Mouse (Mus musculus): ENCODE data around the gene Znrf1. TPM values are rescaled to one million over a fixed set of nuclear protein-coding genes. Genes with fewer than 3 reads are reported as not detected.

Znrf1 gene
- polyA plus RNA-seq, 1 experiment from 2014 or later, result 48.0 TPM

GRCm38 (mm10) chr8:111627923-111628322 is 92.0 kb downstream of the Znrf1 start:
- ATAC-seq, result no peak
- no peaks in the 10 kb centered on the region for H3K27me3 ChIP-seq
- 92% methylated on average over 9 of the region's 9 CpGs for WGBS
- no peak overlapping the region for H3K27ac ChIP-seq
- H3K4me1 ChIP-seq, result peaks cover 6% of the 10 kb centered on the region; the same call in 1 of the 2 replicates
- H3K36me3 ChIP-seq (ENCODE audit: poor library complexity, severe bottlenecking), result peaks cover 16% of the 10 kb centered on the region
- H3K9ac ChIP-seq, result no peak overlapping the region
- H3K4me3 ChIP-seq, result no peak overlapping the region
- no peaks in the 10 kb centered on the region for H3K9me3 ChIP-seq (replicated peaks)
- no peak overlapping the region for H3K4me2 ChIP-seq

- H3K4me1 ChIP-seq, result peaks cover 6% of the 10 kb centered on the region; the same call in 1 of the 2 replicates
- peaks cover 13% of the 10 kb centered on the region for H3K36me3 ChIP-seq (ENCODE audit: poor library complexity, severe bottlenecking)
- ATAC-seq, result no peak
- 95% methylated on average over 12 of the region's 12 CpGs for WGBS
- no peak overlapping the region for H3K4me2 ChIP-seq
- no peak overlapping the region for H3K4me3 ChIP-seq
- H3K9ac ChIP-seq, result no peak overlapping the region
- H3K9me3 ChIP-seq (replicated peaks), result no peaks in the 10 kb centered on the region
- no peaks in the 10 kb centered on the region for H3K27me3 ChIP-seq
- no peak overlapping the region for H3K27ac ChIP-seq
These were observed 92.5 kb downstream of the Znrf1 start for GRCm38 (mm10) chr8:111628401-111628800.

GRCm38 (mm10) chr8:111628894-111629501 is 93.1 kb downstream of the Znrf1 start:
- H3K27me3 ChIP-seq, result no peaks in the 10 kb centered on the region
- 90% methylated on average over 19 of the region's 19 CpGs for WGBS

GRCm38 (mm10) chr8:111630105-111630521 is 94.2 kb downstream of the Znrf1 start, which contains the start of gene Ldhd:
Gene Ldhd (minus strand): TSS chr8:111630374.
- 29% methylated on average over 13 of the region's 13 CpGs for WGBS
- H3K27me3 ChIP-seq, result no peaks in the 10 kb centered on the region
- peaks cover 6% of the 10 kb centered on the region; the same call in 1 of the 2 replicates for H3K4me1 ChIP-seq
- no peak within 1 kb of the TSS for H3K9ac ChIP-seq
- H3K4me3 ChIP-seq, result peak within 1 kb of the TSS; percentile 12; the same call in 1 of the 2 replicates
- H3K27ac ChIP-seq, result no peak within 1 kb of the TSS
- H3K4me2 ChIP-seq, result peak within 1 kb of the TSS; percentile 41
- H3K36me3 ChIP-seq (ENCODE audit: poor library complexity, severe bottlenecking), result peaks cover 13% of the 10 kb centered on the region
- no peaks in the 10 kb centered on the region for H3K9me3 ChIP-seq (replicated peaks)
- ATAC-seq, result no peak

More at GRCm38 (mm10) chr8:111628894-111629501, 93.1 kb downstream of the Znrf1 start:
- Histone ChIP-seq H3K27ac (no peak overlapping the region), H3K9ac (no peak overlapping the region), H3K9me3 (replicated peaks) (no peaks in the 10 kb centered on the region), H3K4me3 (no peak overlapping the region), H3K36me3 (ENCODE audit: poor library complexity, severe bottlenecking) (peaks cover 13% of the 10 kb centered on the region), H3K4me1 (peaks cover 6% of the 10 kb centered on the region; the same call in 1 of the 2 replicates), H3K4me2 (no peak overlapping the region)
- ATAC-seq, result no peak

GRCm38 (mm10) chr8:111631589-111631988 is 95.7 kb downstream of the Znrf1 start:
- Histone ChIP-seq H3K9ac (no peak overlapping the region), H3K27me3 (no peaks in the 10 kb centered on the region), H3K4me1 (peaks cover 6% of the 10 kb centered on the region; the same call in 1 of the 2 replicates), H3K4me3 (no peak overlapping the region), H3K4me2 (no peak overlapping the region), H3K9me3 (replicated peaks) (no peaks in the 10 kb centered on the region), H3K36me3 (ENCODE audit: poor library complexity, severe bottlenecking) (peaks cover 10% of the 10 kb centered on the region), H3K27ac (no peak overlapping the region)
- ATAC-seq, result no peak
- 90% methylated on average over 8 of the region's 8 CpGs for WGBS

GRCm38 (mm10) chr8:111632976-111633375 is 97.1 kb downstream of the Znrf1 start:
- H3K9ac ChIP-seq, result no peak overlapping the region
- no peaks in the 10 kb centered on the region for H3K9me3 ChIP-seq (replicated peaks)
- H3K4me2 ChIP-seq, result no peak overlapping the region
- peaks cover 9% of the 10 kb centered on the region; the same call in 1 of the 2 replicates for H3K36me3 ChIP-seq (ENCODE audit: poor library complexity, severe bottlenecking)
- H3K27me3 ChIP-seq, result no peaks in the 10 kb centered on the region
- WGBS, result 95% methylated on average over 3 of the region's 3 CpGs
- ATAC-seq, result no peak
- H3K27ac ChIP-seq, result no peak overlapping the region
- peaks cover 6% of the 10 kb centered on the region; the same call in 1 of the 2 replicates for H3K4me1 ChIP-seq
- no peak overlapping the region for H3K4me3 ChIP-seq

- no peak for ATAC-seq
- no peak overlapping the region for H3K27ac ChIP-seq
These were observed 102.2 kb downstream of the Znrf1 start for GRCm38 (mm10) chr8:111638086-111638485.

GRCm38 (mm10) chr8:111641064-111641463 is 105.2 kb downstream of the Znrf1 start:
- Histone ChIP-seq H3K9me3 (replicated peaks) (no peaks in the 10 kb centered on the region), H3K36me3 (ENCODE audit: poor library complexity, severe bottlenecking) (no peaks in the 10 kb centered on the region), H3K9ac (no peak overlapping the region), H3K27ac (no peak overlapping the region), H3K4me2 (no peak overlapping the region), H3K4me3 (no peak overlapping the region), H3K27me3 (no peaks in the 10 kb centered on the region), H3K4me1 (peaks cover 13% of the 10 kb centered on the region)
- WGBS, result 94% methylated on average over 2 of the region's 2 CpGs
- no peak for ATAC-seq

More at GRCm38 (mm10) chr8:111638086-111638485, 102.2 kb downstream of the Znrf1 start:
- peaks cover 6% of the 10 kb centered on the region for H3K4me1 ChIP-seq
- H3K9me3 ChIP-seq (replicated peaks), result no peaks in the 10 kb centered on the region
- H3K27me3 ChIP-seq, result no peaks in the 10 kb centered on the region
- no peak overlapping the region for H3K9ac ChIP-seq
- H3K36me3 ChIP-seq (ENCODE audit: poor library complexity, severe bottlenecking), result no peaks in the 10 kb centered on the region
- no peak overlapping the region for H3K4me2 ChIP-seq
- H3K4me3 ChIP-seq, result no peak overlapping the region

- no peaks in the 10 kb centered on the region for H3K27me3 ChIP-seq
- peak overlapping the region; percentile 82 for H3K9ac ChIP-seq
- no peaks in the 10 kb centered on the region for H3K9me3 ChIP-seq (replicated peaks)
- H3K4me2 ChIP-seq, result peak overlapping the region; percentile 65
- H3K4me1 ChIP-seq, result peaks cover 13% of the 10 kb centered on the region
- peak overlapping the region; percentile 68 for H3K4me3 ChIP-seq
- H3K36me3 ChIP-seq (ENCODE audit: poor library complexity, severe bottlenecking), result no peaks in the 10 kb centered on the region
- WGBS, result 63% methylated on average over 5 of the region's 5 CpGs
- ATAC-seq, result no peak
- no peak overlapping the region for H3K27ac ChIP-seq
These were observed 106.6 kb downstream of the Znrf1 start for GRCm38 (mm10) chr8:111642496-111642895.

GRCm38 (mm10) chr8:111642939-111643263 is 107.0 kb downstream of the Znrf1 start:
- H3K4me2 ChIP-seq, result peak overlapping the region; percentile 65
- H3K27ac ChIP-seq, result no peak overlapping the region
- peaks cover 13% of the 10 kb centered on the region for H3K4me1 ChIP-seq
- H3K9me3 ChIP-seq (replicated peaks), result no peaks in the 10 kb centered on the region
- WGBS, result 13% methylated on average over 5 of the region's 5 CpGs
- peak; percentile 42 for ATAC-seq
- no peaks in the 10 kb centered on the region for H3K36me3 ChIP-seq (ENCODE audit: poor library complexity, severe bottlenecking)
- H3K9ac ChIP-seq, result peak overlapping the region; percentile 82
- H3K27me3 ChIP-seq, result no peaks in the 10 kb centered on the region
- peak overlapping the region; percentile 68 for H3K4me3 ChIP-seq

- H3K9ac ChIP-seq, result peak within 1 kb of the TSS; percentile 82
- peak within 1 kb of the TSS; percentile 92 for H3K27ac ChIP-seq
- ATAC-seq, result peak; percentile 99
- H3K9me3 ChIP-seq (replicated peaks), result no peaks in the 10 kb centered on the region
- H3K4me3 ChIP-seq, result peak within 1 kb of the TSS; percentile 68
- peaks cover 13% of the 10 kb centered on the region for H3K4me1 ChIP-seq
- H3K27me3 ChIP-seq, result no peaks in the 10 kb centered on the region
- peak within 1 kb of the TSS; percentile 65 for H3K4me2 ChIP-seq
- H3K36me3 ChIP-seq (ENCODE audit: poor library complexity, severe bottlenecking), result no peaks in the 10 kb centered on the region
- 1% methylated on average over 75 of the region's 75 CpGs for WGBS
These were observed 107.6 kb downstream of the Znrf1 start, which contains the start of gene Zfp1 for GRCm38 (mm10) chr8:111643264-111644141. Gene Zfp1 (plus strand): TSS chr8:111643401.
